In genomic region chr5:52971811-52972210, GRCm38 (mm10) we compare ENCODE assay signal across 23 mouse cellular contexts.
DNase-seq lines count a peak whose midpoint lies in the region; ATAC-seq and TF ChIP-seq lines count a peak whose summit lies in the region.
"Had no signal": no experiment of that assay in that cellular context is flagged by ENCODE, and none has a peak within 500 bp of the region (broad histone marks: within the 10 kb centered on the region; RNA-seq: fewer than 3 reads in every experiment).

No protein-coding gene starts in this region.

- peak; percentile 44; the same call in 1 of the 2 replicates for ATAC-seq in midbrain, embryonic 12.5 days (ENCODE audit: low FRiP score, low read depth)
- ATAC-seq in midbrain, postnatal 0 days (ENCODE audit: low FRiP score) = no peak
- peak; percentile 34; the same call in 1 of the 2 replicates for ATAC-seq in midbrain, embryonic 14.5 days (ENCODE audit: low FRiP score, low TSS enrichment)
- no peak for ATAC-seq in megakaryocyte-erythroid progenitor cell, adult 5-6 weeks (replicated peaks; ENCODE audit: low FRiP score, low TSS enrichment, poor library complexity, severe bottlenecking)
- ATAC-seq: activated CD4-positive, CD25-positive, alpha-beta regulatory T cell, adult 4 months; CD4-positive, CD25-positive, alpha-beta regulatory T cell, adult 4 months; forebrain, embryonic 13.5 days; forebrain, embryonic 15.5 days; Patski had no signal

- H3K4me1 ChIP-seq in midbrain, embryonic 12.5 days = no peaks in the 10 kb centered on the region
- H3K4me1 ChIP-seq in midbrain, postnatal 0 days (ENCODE audit: insufficient read depth, low read length) = no peaks in the 10 kb centered on the region
- H3K4me1 ChIP-seq in midbrain, embryonic 14.5 days (ENCODE audit: control insufficient read depth, insufficient read depth, low read length) = no peaks in the 10 kb centered on the region
- H3K4me1 ChIP-seq in midbrain, embryonic 10.5 days = no peaks in the 10 kb centered on the region
- H3K4me1 ChIP-seq: embryonic facial prominence, embryonic 10.5 days; embryonic facial prominence, embryonic 12.5 days; forebrain, embryonic 13.5 days; forebrain, embryonic 15.5 days had no signal

- no peak for DNase-seq in midbrain, postnatal 0 days (ENCODE audit: low spot score)
- DNase-seq in midbrain, embryonic 14.5 days = peak; percentile 24
- no peak for DNase-seq in midbrain, embryonic 10.5 days (ENCODE audit: low spot score)
- DNase-seq: adrenal gland, adult 8-10 months; adrenal gland, postnatal 14 days; adrenal gland, postnatal 36 days; B cell, adult 2 months; cerebellum, adult 11-12 months; cerebellum, adult 2 months; cerebellum, adult 9-10 months; cerebellum, postnatal 10 days; cerebellum, postnatal 25 days had no signal

- no peaks in the 10 kb centered on the region for H3K9me3 ChIP-seq in midbrain, embryonic 12.5 days
- H3K9me3 ChIP-seq in midbrain, postnatal 0 days (ENCODE audit: low read length) = no peaks in the 10 kb centered on the region
- no peaks in the 10 kb centered on the region for H3K9me3 ChIP-seq in midbrain, embryonic 14.5 days (ENCODE audit: control insufficient read depth, low read length)
- no peaks in the 10 kb centered on the region for H3K9me3 ChIP-seq in midbrain, embryonic 10.5 days (replicated peaks)
- H3K9me3 ChIP-seq: embryonic facial prominence, embryonic 10.5 days; embryonic facial prominence, embryonic 12.5 days; forebrain, embryonic 13.5 days; forebrain, embryonic 15.5 days; G1E had no signal

- H3K27me3 ChIP-seq in midbrain, embryonic 12.5 days = no peaks in the 10 kb centered on the region
- H3K27me3 ChIP-seq in midbrain, postnatal 0 days (ENCODE audit: insufficient read depth, low read length) = no peaks in the 10 kb centered on the region
- no peaks in the 10 kb centered on the region for H3K27me3 ChIP-seq in midbrain, embryonic 14.5 days (ENCODE audit: control insufficient read depth, insufficient read depth, low read length)
- no peaks in the 10 kb centered on the region for H3K27me3 ChIP-seq in midbrain, embryonic 10.5 days (ENCODE audit: low read depth, poor library complexity, severe bottlenecking)
- H3K27me3 ChIP-seq: CH12.LX; embryonic facial prominence, embryonic 12.5 days; forebrain, embryonic 13.5 days; forebrain, embryonic 15.5 days; Patski had no signal

- no peak overlapping the region for H3K4me2 ChIP-seq in midbrain, embryonic 12.5 days (replicated peaks)
- no peak overlapping the region for H3K4me2 ChIP-seq in midbrain, postnatal 0 days (ENCODE audit: low read depth, low read length, poor library complexity, severe bottlenecking)
- H3K4me2 ChIP-seq in midbrain, embryonic 14.5 days (ENCODE audit: low read length) = no peak overlapping the region
- H3K4me2 ChIP-seq: embryonic facial prominence, embryonic 12.5 days; forebrain, embryonic 13.5 days; forebrain, embryonic 15.5 days had no signal

- no peak for TF ChIP-seq CTCF in midbrain, postnatal 0 days (IDR thresholded peaks at IDR 0.05)

- H3K4me3 ChIP-seq in midbrain, embryonic 12.5 days = no peak overlapping the region
- H3K4me3 ChIP-seq in midbrain, postnatal 0 days (ENCODE audit: low read depth, low read length) = no peak overlapping the region
- no peak overlapping the region for H3K4me3 ChIP-seq in midbrain, embryonic 14.5 days (replicated peaks; ENCODE audit: low read depth, low read length)
- H3K4me3 ChIP-seq in midbrain, embryonic 10.5 days = no peak overlapping the region
- H3K4me3 ChIP-seq: embryonic facial prominence, embryonic 10.5 days; embryonic facial prominence, embryonic 12.5 days; forebrain, embryonic 13.5 days; forebrain, embryonic 15.5 days had no signal

- H3K9ac ChIP-seq in midbrain, embryonic 12.5 days (replicated peaks) = no peak overlapping the region
- no peak overlapping the region for H3K9ac ChIP-seq in midbrain, postnatal 0 days (replicated peaks; ENCODE audit: low read length, poor library complexity, severe bottlenecking)
- H3K9ac ChIP-seq in midbrain, embryonic 14.5 days (replicated peaks; ENCODE audit: low read length) = no peak overlapping the region
- H3K9ac ChIP-seq: embryonic facial prominence, embryonic 12.5 days; forebrain, embryonic 13.5 days; forebrain, embryonic 15.5 days had no signal

- WGBS in midbrain, embryonic 12.5 days = 52% methylated on average over 5 of the region's 5 CpGs
- WGBS in midbrain, postnatal 0 days = 29% methylated on average over 5 of the region's 5 CpGs
- WGBS in midbrain, embryonic 14.5 days = 20% methylated on average over 5 of the region's 5 CpGs
- WGBS in midbrain, embryonic 10.5 days = 57% methylated on average over 5 of the region's 5 CpGs

- no peak overlapping the region for H3K27ac ChIP-seq in midbrain, embryonic 12.5 days (replicated peaks)
- no peak overlapping the region for H3K27ac ChIP-seq in midbrain, postnatal 0 days (ENCODE audit: low read depth, low read length)
- H3K27ac ChIP-seq in midbrain, embryonic 14.5 days (replicated peaks; ENCODE audit: low read depth, low read length) = no peak overlapping the region
- H3K27ac ChIP-seq in midbrain, embryonic 10.5 days (replicated peaks) = no peak overlapping the region
- H3K27ac ChIP-seq: embryonic facial prominence, embryonic 10.5 days; embryonic facial prominence, embryonic 12.5 days; forebrain, embryonic 13.5 days; forebrain, embryonic 15.5 days had no signal

- H3K36me3 ChIP-seq in midbrain, embryonic 12.5 days = no peaks in the 10 kb centered on the region
- no peaks in the 10 kb centered on the region for H3K36me3 ChIP-seq in midbrain, postnatal 0 days (ENCODE audit: insufficient read depth, low read length)
- H3K36me3 ChIP-seq in midbrain, embryonic 14.5 days (ENCODE audit: control insufficient read depth, insufficient read depth, low read length) = no peaks in the 10 kb centered on the region
- no peaks in the 10 kb centered on the region for H3K36me3 ChIP-seq in midbrain, embryonic 10.5 days
- H3K36me3 ChIP-seq: embryonic facial prominence, embryonic 10.5 days; embryonic facial prominence, embryonic 12.5 days; forebrain, embryonic 15.5 days; G1E had no signal

Comparison
In these comparisons a context has a peak if more than half of its experiments do, and no peak if none do; other contexts are left out.
1. ATAC-seq: peak in midbrain, embryonic 12.5 days (single experiment) and midbrain, embryonic 14.5 days (single experiment); none in midbrain, postnatal 0 days (single experiment) and megakaryocyte-erythroid progenitor cell, adult 5-6 weeks (single experiment).